In the genomic region with DNA sequence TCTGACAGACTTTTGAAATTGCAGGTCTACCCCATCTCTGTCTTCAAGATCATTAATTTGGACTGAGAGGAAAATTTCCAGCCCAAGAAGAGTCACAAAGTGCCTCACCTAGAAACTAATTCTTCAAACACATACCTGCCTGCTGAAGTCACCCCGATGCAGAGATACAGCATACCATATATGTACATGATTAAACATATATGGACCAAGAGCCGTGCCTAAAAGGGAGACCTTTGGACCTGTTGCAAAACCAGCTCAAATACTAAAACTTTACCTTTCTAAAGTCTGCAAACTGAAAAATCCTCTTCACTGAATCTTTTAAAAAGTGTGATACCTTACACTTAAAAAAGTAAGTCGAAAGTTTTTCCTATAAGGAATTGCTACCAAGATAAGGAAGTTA, we compare ENCODE assay signal across 11 mouse cellular contexts. TPM values are rescaled to one million over a fixed set of nuclear protein-coding genes. Genes with fewer than 3 reads are reported as not detected.
A peak's percentile ranks its signal among the peaks of the same experiment; 100 is the strongest.
DNase-seq lines count a peak whose midpoint lies in the region; ATAC-seq and TF ChIP-seq lines count a peak whose summit lies in the region.
"Had no signal": no experiment of that assay in that cellular context is flagged by ENCODE, and none has a peak within 500 bp of the region (broad histone marks: within the 10 kb centered on the region; RNA-seq: fewer than 3 reads in every experiment).

No protein-coding gene starts in this region.

- no peak for DNase-seq in kidney, postnatal 0 days (ENCODE audit: low spot score)
- no peak for DNase-seq in kidney, postnatal 10 days
- DNase-seq in liver, embryonic 11.5 days (ENCODE audit: low spot score) = no peak
- no peak for DNase-seq in urinary bladder, adult 2 months (ENCODE audit: low spot score)
- no peak for DNase-seq in adrenal gland, adult 2 months
- DNase-seq in lung, postnatal 36 days = no peak
- DNase-seq: kidney, adult 18-20 months; right cerebral cortex, postnatal 4 days had no signal

- H3K9me3 ChIP-seq in kidney, postnatal 0 days (replicated peaks; ENCODE audit: low read length) = no peaks in the 10 kb centered on the region
- no peaks in the 10 kb centered on the region for H3K9me3 ChIP-seq in forebrain, embryonic 16.5 days (ENCODE audit: control insufficient read depth, low read length)
- no peaks in the 10 kb centered on the region for H3K9me3 ChIP-seq in liver, embryonic 11.5 days (ENCODE audit: control insufficient read depth, low read length)

- H3K4me2 ChIP-seq in kidney, postnatal 0 days (ENCODE audit: low read length) = peak overlapping the region; percentile 42
- H3K4me2 ChIP-seq in forebrain, embryonic 16.5 days (ENCODE audit: low read length) = peak overlapping the region; percentile 42
- peak overlapping the region; percentile 48 for H3K4me2 ChIP-seq in liver, embryonic 11.5 days

- H3K27me3 ChIP-seq in kidney, postnatal 0 days (ENCODE audit: insufficient read depth, low read length) = no peaks in the 10 kb centered on the region
- no peaks in the 10 kb centered on the region for H3K27me3 ChIP-seq in forebrain, embryonic 16.5 days (replicated peaks; ENCODE audit: control insufficient read depth, insufficient read depth, low read length)
- H3K27me3 ChIP-seq in liver, embryonic 11.5 days (replicated peaks; ENCODE audit: control insufficient read depth, insufficient read depth, low read length) = no peaks in the 10 kb centered on the region
- no peaks in the 10 kb centered on the region for H3K27me3 ChIP-seq in small intestine, adult 2 months (ENCODE audit: control insufficient read depth, insufficient read depth, low read length)

- 53% methylated on average over 3 of the region's 3 CpGs for WGBS in kidney, postnatal 0 days
- WGBS in forebrain, embryonic 16.5 days = 45% methylated on average over 3 of the region's 3 CpGs
- WGBS in liver, embryonic 11.5 days = 50% methylated on average over 3 of the region's 3 CpGs
- WGBS in small intestine, adult 2 months = 18% methylated on average over 3 of the region's 3 CpGs

- no peak overlapping the region for H3K9ac ChIP-seq in kidney, postnatal 0 days (ENCODE audit: low read depth, low read length)
- no peak overlapping the region for H3K9ac ChIP-seq in forebrain, embryonic 16.5 days (replicated peaks; ENCODE audit: low read depth, low read length)
- no peak overlapping the region for H3K9ac ChIP-seq in liver, embryonic 11.5 days (ENCODE audit: low read depth, low read length)

- TF ChIP-seq POLR2A in small intestine, adult 2 months (IDR thresholded peaks at IDR 0.05; ENCODE audit: low read depth, low read length) = no peak

- H3K27ac ChIP-seq in kidney, postnatal 0 days = no peak overlapping the region
- no peak overlapping the region for H3K27ac ChIP-seq in forebrain, embryonic 16.5 days (ENCODE audit: low read length)
- H3K27ac ChIP-seq in liver, embryonic 11.5 days (ENCODE audit: low read depth, low read length) = 0 out of 2 replicates have a peak overlapping the region, but pooled peaks have one; percentile 8
- peak overlapping the region; percentile 74 for H3K27ac ChIP-seq in small intestine, adult 2 months (ENCODE audit: insufficient read depth, low read depth, low read length)

- H3K36me3 ChIP-seq in kidney, postnatal 0 days (ENCODE audit: insufficient read depth, low read length) = 0 out of 2 replicates have a peak, but pooled peaks cover 4% of the 10 kb centered on the region
- peaks cover 2% of the 10 kb centered on the region; the same call in 1 of the 2 replicates for H3K36me3 ChIP-seq in forebrain, embryonic 16.5 days (ENCODE audit: control insufficient read depth, insufficient read depth)
- no peaks in the 10 kb centered on the region for H3K36me3 ChIP-seq in liver, embryonic 11.5 days (ENCODE audit: control insufficient read depth, insufficient read depth, low read length)
- H3K36me3 ChIP-seq in small intestine, adult 2 months (ENCODE audit: control insufficient read depth, insufficient read depth, low read length) = peaks cover 3% of the 10 kb centered on the region

- H3K4me3 ChIP-seq in kidney, postnatal 0 days (replicated peaks; ENCODE audit: low read depth, low read length) = no peak overlapping the region
- H3K4me3 ChIP-seq in forebrain, embryonic 16.5 days (replicated peaks; ENCODE audit: low read length) = peak overlapping the region; percentile 25
- no peak overlapping the region for H3K4me3 ChIP-seq in liver, embryonic 11.5 days (ENCODE audit: low read depth, low read length)
- H3K4me3 ChIP-seq in small intestine, adult 2 months (ENCODE audit: low read depth, low read length) = no peak overlapping the region
- H3K4me3 ChIP-seq: erythroblast, embryonic 14.5 days had no signal

- no peak for TF ChIP-seq CTCF in kidney, postnatal 0 days (IDR thresholded peaks at IDR 0.05; ENCODE audit: low read depth)
- TF ChIP-seq CTCF in small intestine, adult 2 months (IDR thresholded peaks at IDR 0.05; ENCODE audit: extremely low read depth, insufficient read length, insufficient replicate concordance, low read depth, low read length) = no peak

- no peak for ATAC-seq in kidney, postnatal 0 days (replicated peaks; ENCODE audit: low FRiP score, low read depth)
- no peak for ATAC-seq in forebrain, embryonic 16.5 days
- no peak for ATAC-seq in liver, embryonic 11.5 days (replicated peaks; ENCODE audit: low FRiP score)

- peaks cover 67% of the 10 kb centered on the region for H3K4me1 ChIP-seq in kidney, postnatal 0 days (replicated peaks; ENCODE audit: insufficient read depth, low read length)
- H3K4me1 ChIP-seq in forebrain, embryonic 16.5 days (replicated peaks; ENCODE audit: control insufficient read depth, insufficient read depth, low read length) = peaks cover 65% of the 10 kb centered on the region
- H3K4me1 ChIP-seq in liver, embryonic 11.5 days (replicated peaks; ENCODE audit: control insufficient read depth, insufficient read depth, low read length) = peaks cover 24% of the 10 kb centered on the region
- H3K4me1 ChIP-seq in small intestine, adult 2 months (ENCODE audit: control insufficient read depth, insufficient read depth, insufficient read length, low read length) = peaks cover 34% of the 10 kb centered on the region; the same call in 1 of the 2 replicates

RNA-seq across cellular contexts. Expression of gene Rnd3, which starts 7.6 kb away (rescaled TPM):
- 30.4 and 31.1 TPM in 2 replicates for polyA plus RNA-seq in kidney, postnatal 0 days (2015; fragmentation: Nextera tagmentation; extraction: Ambion mirVana)
- 118 and 132 TPM in 2 replicates for polyA plus RNA-seq in forebrain, embryonic 16.5 days (2015; fragmentation: Nextera tagmentation; extraction: Ambion mirVana)
- polyA plus RNA-seq in liver, embryonic 11.5 days (2014; fragmentation: Nextera tagmentation; extraction: Ambion mirVana) = 33.1 and 35.1 TPM in 2 replicates
- polyA plus RNA-seq in small intestine, adult 2 months (2012; rRNA removed) = 0.42 and 0.62 TPM in 2 replicates
- polyA plus RNA-seq in urinary bladder, adult 2 months (2012; rRNA removed) = 32.0 and 41.7 TPM in 2 replicates
- 10 to 100 TPM; 36.7 to 36.9 TPM for total RNA-seq in adrenal gland, adult 2 months (2021)
- polyA plus RNA-seq in adrenal gland, adult 2 months (2012; rRNA removed) = 0.57 and 0.83 TPM in 2 replicates
- polyA plus RNA-seq: erythroblast, embryonic 14.5 days had no signal

Comparison
In these comparisons a context has a peak if more than half of its experiments do, and no peak if none do; other contexts are left out.
1. H3K27ac ChIP-seq: peak in liver, embryonic 11.5 days (single experiment) and small intestine, adult 2 months (single experiment); none in kidney, postnatal 0 days (single experiment) and forebrain, embryonic 16.5 days (single experiment).
2. RNA of gene Rnd3, which starts 7.6 kb away (polyA plus RNA-seq): 118 to 132 TPM in forebrain, embryonic 16.5 days, 32.0 to 41.7 TPM in urinary bladder, adult 2 months, 33.1 to 35.1 TPM in liver, embryonic 11.5 days and 30.4 to 31.1 TPM in kidney, postnatal 0 days; 0.42 to 0.62 TPM in small intestine, adult 2 months and 0.57 to 0.83 TPM in adrenal gland, adult 2 months; every median in the first group is over 10 times any median in the second.
3. Peak in every context shown above with its lines, with median percentiles within 50 percentile points of each other: H3K4me2 ChIP-seq.